Mouse (Mus musculus): Measurements from ENCODE around the gene Gm6890. TPM values are rescaled to one million over a fixed set of nuclear protein-coding genes. Genes with fewer than 3 reads are reported as not detected.

Gm6890 gene
- not detected for total RNA-seq (2023)

GRCm38 (mm10) chrX:74740627-74741026, at the start of gene Gm6890:
TSS of gene Gm6890 (plus strand) at chrX:74740927.

Other genes starting within 250 kb of the Gm6890 start
- gene Olfr1326-ps1, start 166.0 kb upstream of the Gm6890 start, total RNA-seq (2023) = not detected
- gene Olfr1325, start 148.2 kb upstream of the Gm6890 start, total RNA-seq (2023) = not detected
- not detected for gene Gm5640, start 95.3 kb upstream of the Gm6890 start, total RNA-seq (2023)
- not detected for gene Gm5936, start 96.3 kb downstream of the Gm6890 start, total RNA-seq (2023)

Measured in monocyte, adult 59 days (primary cell).